Mouse (Mus musculus) ES-Bruce4 (cell line): ENCODE measurements around the gene Sema6b. TPM values are rescaled to one million over a fixed set of nuclear protein-coding genes. Genes with fewer than 3 reads are reported as not detected.
"Not testable (repeated sequence)": the region's sequence is repeated elsewhere in the genome, so short reads cannot be mapped to it uniquely, and the experiment has no call there.

Experiments
- H3K27ac ChIP-seq: 2 replicates; pipeline ENCODE4 v1.5.1; 2012; ENCODE audit warnings: low read length, inconsistent platforms; ENCODE audit not compliant: insufficient read depth
- H3K27me3 ChIP-seq: 2 replicates; pipeline ENCODE4 v1.6.1; 2012; ENCODE audit warnings: mild to moderate bottlenecking, low read length, inconsistent platforms; ENCODE audit not compliant: control insufficient read depth, poor library complexity, insufficient read depth, severe bottlenecking
- H3K36me3 ChIP-seq: 2 replicates; pipeline ENCODE4 v1.6.1; 2012; ENCODE audit warnings: inconsistent platforms, mild to moderate bottlenecking, low read length, moderate library complexity; ENCODE audit not compliant: control insufficient read depth, poor library complexity, insufficient read depth, severe bottlenecking
- H3K4me1 ChIP-seq: one replicate; pipeline ENCODE4 v1.8.1; 2011; ENCODE audit warnings: low read length; ENCODE audit not compliant: control insufficient read depth, insufficient read depth
- H3K4me3 ChIP-seq: 2 replicates; pipeline ENCODE4 v1.5.1; 2011; ENCODE audit warnings: low read depth, mild to moderate bottlenecking, low read length
- H3K9ac ChIP-seq: 2 replicates; pipeline ENCODE4 v1.6.1; 2012; ENCODE audit warnings: low read depth, mild to moderate bottlenecking, inconsistent platforms; ENCODE audit not compliant: poor library complexity, severe bottlenecking
- H3K9me3 ChIP-seq: replicated peaks from 2 replicates; pipeline ENCODE4 v1.6.1; 2012; ENCODE audit warnings: mild to moderate bottlenecking, low read length, inconsistent platforms; ENCODE audit not compliant: control insufficient read depth, poor library complexity, insufficient read depth, severe bottlenecking
- CTCF ChIP-seq: IDR thresholded peaks from one replicate; pipeline ENCODE4 v1.8.1; 2011; ENCODE audit warnings: low read depth, low read length
- EP300 ChIP-seq: IDR thresholded peaks from 2 replicates; pipeline ENCODE4 v1.6.1; 2011; ENCODE audit warnings: low read depth, low read length; ENCODE audit not compliant: insufficient read depth
- POLR2A ChIP-seq: IDR thresholded peaks from one replicate; pipeline ENCODE4 v1.8.1; 2011; ENCODE audit warnings: low read length; ENCODE audit not compliant: insufficient read depth
- polyA plus RNA-seq: library from polyadenylated mRNA; stranded (reverse); fragments of >200 nt; gene quantifications from 2 replicates; pipeline ENCODE4 v1.2.4, GENCODE M21; 2011; ENCODE audit warnings: low read depth; ENCODE audit not compliant: missing spikeins, insufficient read depth, insufficient read length

Sema6b gene
- polyA plus RNA-seq, 1 experiment = 2.1 TPM

DNA sequence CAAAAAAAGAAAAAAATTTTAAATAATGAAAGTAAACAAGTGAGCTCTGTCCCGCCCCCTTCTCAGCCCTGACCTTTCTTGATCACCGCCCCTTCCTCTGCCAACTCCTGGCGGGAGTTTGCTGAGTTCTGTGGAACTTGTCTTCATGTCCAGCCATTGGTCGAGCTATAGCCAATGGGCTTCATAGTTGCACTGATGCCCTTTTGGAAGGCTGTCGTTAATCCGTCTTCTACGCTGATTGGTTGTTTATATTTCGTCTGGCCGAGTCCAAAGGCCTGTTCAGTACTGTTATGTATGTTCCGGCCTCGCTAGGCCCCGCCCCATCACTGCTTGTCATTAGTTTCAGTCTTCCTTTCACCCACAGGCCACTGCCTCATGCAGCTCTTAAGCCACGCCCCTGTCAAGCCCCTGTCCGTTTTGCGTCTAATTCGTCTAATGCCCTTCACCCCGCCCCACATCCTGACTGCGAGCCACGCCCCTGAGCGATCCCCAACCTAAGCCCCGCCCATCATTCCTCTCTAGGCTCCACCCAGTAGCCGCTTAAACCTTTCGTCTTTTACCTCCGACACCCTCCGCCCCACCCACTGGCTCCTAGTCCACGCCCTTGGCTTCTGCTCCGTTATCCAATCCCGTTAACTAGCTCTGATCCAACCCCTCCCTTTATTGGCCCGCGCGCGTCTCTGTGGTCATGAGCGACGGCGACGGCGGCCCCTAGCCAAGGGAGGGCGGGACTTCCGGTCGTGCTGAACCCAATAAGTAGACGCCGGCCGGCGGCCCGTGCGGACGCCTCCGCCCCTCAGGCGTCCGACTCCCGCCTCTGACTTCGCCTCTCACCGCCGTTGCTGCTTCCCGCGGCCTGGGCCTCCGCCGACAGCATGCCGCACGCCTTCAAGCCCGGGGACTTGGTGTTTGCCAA, 61.0 kb downstream of the Sema6b start, which contains the start of gene Hdgfl2:
Gene Hdgfl2 (plus strand): TSS at position 755 of the 916 bp plus-strand sequence.
- no peak within 1 kb of the TSS for H3K27ac ChIP-seq

GRCm38 (mm10) chr17:56078361-56078760, 61.8 kb downstream of the Sema6b start:
- H3K9me3 ChIP-seq, H3K27ac ChIP-seq, H3K4me1 ChIP-seq, H3K27me3 ChIP-seq, H3K36me3 ChIP-seq: not testable (repeated sequence)
- peak overlapping the region; percentile 51; the same call in 1 of the 2 replicates for H3K9ac ChIP-seq
- H3K4me3 ChIP-seq = peak overlapping the region; percentile 52

More for the DNA sequence above, 61.0 kb downstream of the Sema6b start, which contains the start of gene Hdgfl2:
- Histone ChIP-seq H3K4me3 (peak within 1 kb of the TSS; percentile 87), H3K36me3 (peaks cover 16% of the 10 kb centered on the region), H3K4me1 (no peaks in the 10 kb centered on the region), H3K27me3 (no peaks in the 10 kb centered on the region), H3K9ac (peak within 1 kb of the TSS; percentile 83), H3K9me3 (no peaks in the 10 kb centered on the region)
- TF ChIP-seq EP300 (no peak), POLR2A (peak; percentile 97)

DNA sequence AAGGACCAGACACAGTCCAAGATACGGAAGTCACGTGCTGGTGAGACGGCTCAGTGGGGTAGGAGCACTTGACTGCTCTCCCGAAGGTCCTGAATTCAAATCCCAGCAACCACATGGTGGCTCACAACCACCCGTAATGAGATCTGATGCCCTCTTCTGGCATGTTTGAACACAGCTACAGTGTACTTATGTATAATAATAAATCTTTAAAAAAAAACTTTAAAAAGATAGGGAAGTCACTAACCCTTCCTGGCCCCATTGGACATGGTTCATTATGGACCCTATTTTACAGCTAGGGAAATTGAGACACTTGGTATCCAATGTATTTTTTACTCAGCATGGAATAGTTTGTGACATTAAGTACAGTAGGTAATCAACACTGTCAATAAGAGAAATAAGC, 62.6 kb downstream of the Sema6b start:
- Histone ChIP-seq H3K27me3 (no peaks in the 10 kb centered on the region), H3K9ac (no peak overlapping the region), H3K4me1 (no peaks in the 10 kb centered on the region), H3K4me3 (no peak overlapping the region), H3K27ac (no peak overlapping the region), H3K36me3 (peaks cover 2% of the 10 kb centered on the region; the same call in 1 of the 2 replicates), H3K9me3 (no peaks in the 10 kb centered on the region)
- TF ChIP-seq CTCF = no peak
- TF ChIP-seq POLR2A = no peak
- no peak for TF ChIP-seq EP300

DNA sequence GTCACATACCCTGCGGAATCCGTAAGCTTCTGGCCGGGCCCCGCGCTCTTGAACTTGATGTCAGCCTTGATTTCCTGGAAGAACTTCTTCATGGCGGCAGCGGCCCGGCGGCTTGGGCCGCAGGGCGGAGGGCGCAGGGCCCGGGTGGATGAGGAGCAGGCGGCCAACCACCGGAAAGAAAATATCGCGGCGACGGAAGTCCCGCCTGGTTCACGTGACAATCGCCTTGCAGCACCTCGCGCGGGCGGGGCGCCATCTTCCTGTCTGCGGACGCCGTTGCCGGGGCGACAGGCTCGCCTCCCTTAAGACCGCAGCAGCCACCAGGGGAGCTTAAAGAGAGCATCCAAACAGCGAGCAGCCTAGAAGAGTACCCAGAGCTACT, 65.3 kb downstream of the Sema6b start, which contains the start of gene Ubxn6:
Gene Ubxn6 (minus strand): TSS at position 202 of the 382 bp plus-strand sequence.
- TF ChIP-seq CTCF (no peak), POLR2A (no peak), EP300 (no peak)
- no peaks in the 10 kb centered on the region for H3K9me3 ChIP-seq
- no peaks in the 10 kb centered on the region for H3K4me1 ChIP-seq
- H3K4me3 ChIP-seq = peak within 1 kb of the TSS; percentile 78
- peaks cover 8% of the 10 kb centered on the region; the same call in 1 of the 2 replicates for H3K36me3 ChIP-seq
- peak within 1 kb of the TSS; percentile 77 for H3K27ac ChIP-seq
- no peaks in the 10 kb centered on the region for H3K27me3 ChIP-seq
- H3K9ac ChIP-seq = peak within 1 kb of the TSS; percentile 77

- no peaks in the 10 kb centered on the region for H3K27me3 ChIP-seq
- H3K4me3 ChIP-seq = peak overlapping the region; percentile 78
- peak overlapping the region; percentile 77 for H3K27ac ChIP-seq
- peak overlapping the region; percentile 77 for H3K9ac ChIP-seq
- H3K9me3 ChIP-seq = no peaks in the 10 kb centered on the region
- H3K4me1 ChIP-seq = no peaks in the 10 kb centered on the region
- TF ChIP-seq EP300 = no peak
- TF ChIP-seq POLR2A = no peak
- no peak for TF ChIP-seq CTCF
- H3K36me3 ChIP-seq = peaks cover 8% of the 10 kb centered on the region; the same call in 1 of the 2 replicates
Measured at GRCm38 (mm10) chr17:56074097-56074826, 65.9 kb downstream of the Sema6b start.

Other genes with a start within 250 kb of the Sema6b start
- 8.4 and 10.0 TPM in 2 replicates for gene Zfp959, start 248.2 kb downstream of the Sema6b start, polyA plus RNA-seq
- gene Zfp119b, start 190.8 kb downstream of the Sema6b start, polyA plus RNA-seq = 7.5 and 7.8 TPM in 2 replicates
- not detected in 2 replicates for gene Ebi3, start 187.7 kb downstream of the Sema6b start, polyA plus RNA-seq
- gene Yju2, start 181.2 kb downstream of the Sema6b start, polyA plus RNA-seq = 10.7 and 11.0 TPM in 2 replicates
- gene Shd, start 169.9 kb downstream of the Sema6b start, polyA plus RNA-seq = 2.5 and 4.3 TPM in 2 replicates
- gene Fsd1, start 153.8 kb downstream of the Sema6b start, polyA plus RNA-seq = 22.0 and 46.7 TPM in 2 replicates
- gene Stap2, start 134.8 kb downstream of the Sema6b start, polyA plus RNA-seq = 16.7 and 18.1 TPM in 2 replicates
- 61.9 and 69.3 TPM in 2 replicates for gene Mpnd, start 134.6 kb downstream of the Sema6b start, polyA plus RNA-seq
- gene Sh3gl1, start 103.7 kb downstream of the Sema6b start, polyA plus RNA-seq = 52.3 and 57.0 TPM in 2 replicates
- gene Chaf1a, start 99.9 kb downstream of the Sema6b start, polyA plus RNA-seq = 33.6 and 38.5 TPM in 2 replicates
- 38.4 and 38.7 TPM in 2 replicates for gene Ubxn6, start 65.3 kb downstream of the Sema6b start, polyA plus RNA-seq
- gene Hdgfl2, start 60.7 kb downstream of the Sema6b start, polyA plus RNA-seq = 77.5 and 82.8 TPM in 2 replicates
- gene Plin4, start 30.5 kb downstream of the Sema6b start, polyA plus RNA-seq = 0.21 and 0.35 TPM in 2 replicates
- gene Plin5, start 22.7 kb downstream of the Sema6b start, polyA plus RNA-seq = 0.90 and 1.0 TPM in 2 replicates
- not detected in 2 replicates for gene Lrg1, start 18.3 kb downstream of the Sema6b start, polyA plus RNA-seq
- 1.8 and 2.5 TPM in 2 replicates for gene Tnfaip8l1, start 22.1 kb upstream of the Sema6b start, polyA plus RNA-seq
- gene Mydgf, start 43.6 kb upstream of the Sema6b start, polyA plus RNA-seq = 37.4 and 48.4 TPM in 2 replicates
- gene Dpp9, start 78.6 kb upstream of the Sema6b start, polyA plus RNA-seq = 20.9 and 21.1 TPM in 2 replicates
- gene Fem1a, start 116.5 kb upstream of the Sema6b start, polyA plus RNA-seq = 4.9 and 5.4 TPM in 2 replicates
- gene Ticam1, start 136.4 kb upstream of the Sema6b start, polyA plus RNA-seq = 4.0 and 4.7 TPM in 2 replicates
- gene Plin3, start 152.5 kb upstream of the Sema6b start, polyA plus RNA-seq = 57.1 and 60.2 TPM in 2 replicates
- not detected in 2 replicates for gene Arrdc5, start 159.9 kb upstream of the Sema6b start, polyA plus RNA-seq
- 162 and 174 TPM in 2 replicates for gene Uhrf1, start 163.0 kb upstream of the Sema6b start, polyA plus RNA-seq
- gene Kdm4b, start 185.7 kb upstream of the Sema6b start, polyA plus RNA-seq = 9.5 and 11.5 TPM in 2 replicates